Mouse (Mus musculus): ENCODE measurements around the gene Akr1b8.
A peak's percentile ranks its signal among the peaks of the same experiment; 100 is the strongest.
"Not testable (repeated sequence)": the region's sequence is repeated elsewhere in the genome, so short reads cannot be mapped to it uniquely, and the experiment has no call there.

Gene Akr1b8

DNA sequence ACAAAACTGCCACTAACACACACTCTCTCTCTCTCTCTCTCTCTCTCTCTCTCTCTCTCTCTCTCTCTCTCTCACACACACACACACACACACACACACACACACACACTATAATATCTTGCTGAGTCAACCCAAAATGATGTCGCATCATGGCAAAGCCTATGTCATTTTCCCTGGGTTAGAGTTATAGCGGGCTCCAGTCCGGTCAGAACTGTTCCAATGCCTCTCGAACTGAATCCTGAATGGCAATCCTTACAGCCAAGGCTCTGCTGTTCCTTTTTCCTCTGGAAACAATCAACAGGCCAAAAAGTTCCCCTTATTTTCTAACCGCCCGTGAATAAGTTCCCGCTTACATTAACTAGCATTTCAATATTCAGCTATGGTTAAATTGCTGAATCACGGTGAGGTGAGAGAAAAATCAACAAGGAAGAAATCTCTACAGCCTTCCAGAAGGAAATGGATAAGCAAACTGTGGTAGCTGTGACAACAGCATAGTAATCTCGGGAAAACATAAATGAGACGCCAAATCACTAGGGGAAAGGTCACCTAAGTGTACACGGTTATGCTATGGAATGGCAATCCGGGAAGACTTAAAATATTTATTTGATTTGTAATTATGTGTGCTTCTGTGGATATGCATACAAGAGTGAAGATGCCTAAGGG, 3.8 kb upstream of the Akr1b8 start:
- DNase-seq, result no peak

DNA sequence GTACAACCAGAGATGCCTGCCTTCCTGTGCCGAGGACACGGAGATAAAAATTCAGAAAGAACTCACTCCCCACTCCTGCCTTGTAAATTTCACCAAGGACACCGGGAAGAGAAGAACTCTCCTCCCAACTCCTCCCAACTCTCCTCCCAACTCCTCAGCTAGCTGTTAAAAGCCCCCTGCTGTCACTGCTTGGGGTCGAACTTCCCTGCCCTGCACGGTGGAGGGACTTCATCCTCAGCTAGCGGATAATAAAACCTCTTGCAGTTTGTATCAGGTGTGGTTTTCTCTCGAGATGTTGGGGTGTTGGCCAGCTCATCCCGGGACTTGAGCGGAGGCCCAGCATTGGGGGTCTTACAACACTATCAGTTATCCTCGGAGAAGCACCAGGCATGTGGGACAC, 2.4 kb upstream of the Akr1b8 start:
- DNase-seq, result not testable (repeated sequence)

GRCm38 (mm10) chr6:34352401-34352800, 1.5 kb upstream of the Akr1b8 start:
- no peak for DNase-seq

DNA sequence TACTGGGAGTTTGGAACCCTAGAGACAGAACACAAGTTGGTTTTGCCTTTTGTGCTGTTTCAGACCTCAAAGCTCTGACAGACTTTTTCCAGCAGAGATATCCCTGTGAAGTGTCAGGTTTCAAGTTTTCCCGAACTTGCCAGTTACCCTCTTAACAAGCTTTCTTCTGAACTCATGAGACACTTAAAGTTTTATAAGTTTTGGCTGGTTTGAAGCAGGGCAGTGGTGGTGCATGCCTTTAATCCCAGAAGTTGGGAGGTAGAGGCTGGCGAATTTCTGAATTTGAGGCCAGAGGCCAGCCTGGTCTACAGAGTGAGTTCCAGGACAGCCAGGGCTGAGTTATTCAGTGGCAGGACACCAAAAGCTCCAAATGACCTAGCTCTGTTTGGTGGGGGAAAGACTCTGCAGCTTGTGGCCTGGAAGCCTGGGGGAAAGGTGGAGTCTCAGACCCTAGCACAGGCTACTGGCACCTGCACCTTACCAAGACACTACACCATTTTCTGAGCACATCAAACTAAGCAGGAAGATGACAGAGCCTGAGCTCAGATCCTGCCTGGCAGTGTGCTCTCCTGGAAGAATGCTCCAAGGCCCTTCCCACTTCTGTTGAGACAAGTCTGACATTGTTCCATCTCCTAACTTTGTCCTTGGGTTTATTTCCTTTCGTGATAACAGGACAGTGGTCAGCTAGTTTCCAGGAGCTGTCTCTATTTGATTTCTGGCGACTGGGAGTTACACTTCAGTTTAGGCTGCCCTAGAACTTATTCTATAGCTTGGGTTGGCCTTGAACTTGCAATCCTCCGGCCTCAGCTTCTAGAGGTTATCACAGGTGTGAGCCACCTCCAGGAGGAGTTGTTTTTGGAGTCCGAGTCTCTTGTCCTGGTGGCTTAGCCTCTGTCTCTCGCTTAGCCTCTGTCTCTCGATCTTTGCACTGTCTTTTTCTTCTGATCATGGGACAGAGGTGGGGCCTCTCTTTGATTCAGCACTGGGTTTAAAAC, 732 bp downstream of the Akr1b8 start:
- DNase-seq, result no peak

GRCm38 (mm10) chr6:34355349-34355747, 1.4 kb downstream of the Akr1b8 start:
- DNase-seq, result no peak

GRCm38 (mm10) chr6:34355841-34356240, 1.9 kb downstream of the Akr1b8 start:
- DNase-seq, result no peak

- no peak for DNase-seq
Observed at GRCm38 (mm10) chr6:34364217-34365136, 10.6 kb downstream of the Akr1b8 start.

DNA sequence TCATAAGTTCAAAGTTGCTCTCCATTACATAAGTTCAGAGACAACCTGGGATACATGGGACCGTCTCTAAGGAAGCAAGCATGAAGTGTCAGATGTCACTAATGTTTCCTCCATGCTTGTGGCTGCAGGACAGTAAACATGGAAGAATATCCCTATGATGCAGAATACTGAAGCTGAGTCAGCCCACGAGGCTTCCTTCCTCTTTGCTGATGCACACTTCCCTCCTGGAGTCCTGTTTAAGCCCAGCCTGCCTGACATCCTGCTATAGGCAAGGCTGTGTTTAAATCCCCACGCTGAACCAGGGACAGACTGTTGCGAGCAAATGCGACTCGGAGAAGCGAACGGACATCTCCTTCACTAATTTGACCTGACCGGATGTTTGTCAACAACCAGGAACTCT, 14.1 kb downstream of the Akr1b8 start:
- no peak for DNase-seq

DNA sequence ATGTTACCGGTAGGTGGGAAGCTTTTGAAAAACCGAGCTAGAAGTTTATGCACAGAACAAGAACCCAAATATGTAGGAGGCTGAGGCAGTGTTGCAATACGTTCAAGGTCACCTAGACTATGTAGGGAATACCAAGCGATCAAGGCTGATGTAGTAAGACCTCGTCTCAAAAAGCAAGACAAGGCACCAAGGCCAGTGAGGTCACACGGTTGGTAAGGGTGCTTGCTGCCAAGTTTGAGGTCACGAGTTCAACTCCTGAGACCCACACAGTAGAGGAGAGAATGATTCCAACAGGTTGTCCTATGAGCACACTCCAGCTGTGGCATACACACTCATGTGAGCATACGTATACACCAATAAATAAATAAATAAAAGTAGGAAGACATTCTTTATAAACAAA, 16.2 kb downstream of the Akr1b8 start:
- no peak for DNase-seq

DNA sequence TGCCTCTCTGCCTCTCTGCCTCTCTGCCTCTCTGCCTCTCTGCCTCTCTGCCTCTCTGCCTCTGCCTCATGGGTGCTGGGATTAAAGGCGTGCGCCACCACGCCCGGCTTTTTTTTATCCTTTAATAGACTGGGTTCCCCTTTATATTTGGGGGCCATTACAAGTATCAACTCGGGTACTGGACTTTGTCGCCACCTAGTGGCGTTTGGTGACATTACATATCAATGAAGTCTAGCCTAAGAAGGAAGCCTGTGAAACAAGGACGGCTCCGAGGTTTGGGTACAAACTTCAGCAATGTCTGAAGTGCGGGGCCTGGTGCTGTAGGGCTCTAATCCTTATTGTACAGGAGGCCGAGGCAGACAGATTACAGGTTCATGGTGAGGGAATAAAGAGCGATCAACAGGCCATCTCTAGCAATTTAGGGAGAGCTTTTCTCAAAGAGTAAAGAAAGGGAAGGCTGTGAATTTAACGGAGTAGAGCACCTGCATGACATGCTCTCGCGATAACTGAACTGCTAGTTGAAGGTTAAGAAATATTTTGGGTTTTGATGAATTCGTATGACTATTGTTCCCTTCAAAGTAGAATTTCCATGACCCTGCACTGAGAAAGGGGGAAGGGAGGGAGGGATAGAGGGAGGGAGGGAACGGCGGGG, 17.9 kb downstream of the Akr1b8 start:
- peak; percentile 81 for DNase-seq

DNA sequence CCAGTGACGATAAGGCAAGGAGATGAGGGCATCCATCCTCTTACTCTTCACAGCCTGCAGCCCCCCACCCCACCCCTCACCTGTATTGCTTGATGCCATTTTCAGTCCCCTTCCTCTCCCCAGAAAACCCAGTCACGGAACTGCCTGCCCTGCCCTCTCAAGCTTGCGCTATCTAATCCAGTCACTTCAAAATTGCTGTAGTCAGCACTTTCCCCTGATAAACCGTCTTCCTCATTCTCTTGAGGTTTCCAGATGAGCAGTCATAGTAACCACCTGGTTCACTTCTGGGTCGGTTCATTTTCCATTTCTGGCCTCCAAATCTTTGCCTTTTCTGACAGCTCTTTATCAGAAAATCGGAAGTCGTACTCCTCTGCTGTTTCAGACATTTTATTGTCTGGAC, 19.9 kb downstream of the Akr1b8 start:
- DNase-seq, result no peak

DNA sequence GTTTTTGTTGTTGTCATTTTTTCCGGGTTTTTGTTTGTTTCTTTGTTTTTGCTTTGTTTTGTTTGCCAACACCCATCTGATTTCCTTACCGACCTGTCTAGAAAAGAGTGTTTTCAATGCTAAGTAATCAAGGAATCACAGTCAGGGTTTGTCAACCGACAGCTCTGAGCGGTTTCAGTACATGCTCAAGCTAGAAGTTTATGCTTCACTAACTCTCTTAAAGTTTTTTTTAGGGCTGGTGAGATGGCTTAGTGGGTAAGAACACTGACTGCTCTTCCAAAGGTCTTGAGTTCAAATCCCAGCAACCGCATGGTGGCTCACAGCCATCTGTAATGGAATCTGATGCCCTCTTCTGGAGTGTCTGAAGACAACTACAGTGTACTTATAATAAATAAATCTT, 22.0 kb downstream of the Akr1b8 start:
- DNase-seq, result not testable (repeated sequence)

- DNase-seq, result no peak
Observed at GRCm38 (mm10) chr6:34383401-34383800, 29.5 kb downstream of the Akr1b8 start.

DNA sequence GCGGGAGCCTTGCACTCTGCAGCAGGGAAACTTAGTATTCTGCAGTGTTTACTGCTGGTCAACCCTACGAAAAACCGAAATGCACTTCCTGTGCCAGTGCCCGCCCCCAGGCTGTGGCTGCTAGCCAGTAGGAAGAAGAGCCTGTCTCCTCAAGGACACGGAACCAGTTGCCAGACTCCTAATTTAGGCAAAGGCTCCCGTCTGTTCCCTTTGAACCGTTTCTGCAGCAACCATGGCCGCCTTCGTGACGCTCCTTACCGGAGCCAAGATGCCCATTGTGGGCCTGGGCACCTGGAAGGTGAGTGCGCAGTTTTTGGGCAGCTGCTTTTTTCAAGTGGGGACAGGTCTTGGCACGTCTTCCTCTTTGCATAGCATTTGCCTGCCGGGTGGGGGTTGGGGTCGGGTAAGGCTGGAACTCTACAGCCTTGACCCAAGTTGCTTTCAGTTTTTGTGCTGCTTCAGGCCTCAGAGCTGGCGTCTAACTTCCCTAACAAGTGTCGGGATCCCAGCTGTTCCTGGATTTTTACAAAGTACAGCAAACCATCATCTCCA, 30.3 kb downstream of the Akr1b8 start, which contains the start of gene Akr1b10:
Gene Akr1b10, plus strand, starts transcription at position 109 of the 552 bp plus-strand sequence.
- DNase-seq, result peak; percentile 88

- DNase-seq, result peak; percentile 67
Observed at GRCm38 (mm10) chr6:34384701-34385370, 30.9 kb downstream of the Akr1b8 start.

- no peak for DNase-seq
Observed at GRCm38 (mm10) chr6:34388420-34389156, 34.7 kb downstream of the Akr1b8 start.

- DNase-seq, result no peak
Observed at GRCm38 (mm10) chr6:34395897-34396296, 42.0 kb downstream of the Akr1b8 start.

GRCm38 (mm10) chr6:34398431-34398830, 44.5 kb downstream of the Akr1b8 start:
- no peak for DNase-seq

DNA sequence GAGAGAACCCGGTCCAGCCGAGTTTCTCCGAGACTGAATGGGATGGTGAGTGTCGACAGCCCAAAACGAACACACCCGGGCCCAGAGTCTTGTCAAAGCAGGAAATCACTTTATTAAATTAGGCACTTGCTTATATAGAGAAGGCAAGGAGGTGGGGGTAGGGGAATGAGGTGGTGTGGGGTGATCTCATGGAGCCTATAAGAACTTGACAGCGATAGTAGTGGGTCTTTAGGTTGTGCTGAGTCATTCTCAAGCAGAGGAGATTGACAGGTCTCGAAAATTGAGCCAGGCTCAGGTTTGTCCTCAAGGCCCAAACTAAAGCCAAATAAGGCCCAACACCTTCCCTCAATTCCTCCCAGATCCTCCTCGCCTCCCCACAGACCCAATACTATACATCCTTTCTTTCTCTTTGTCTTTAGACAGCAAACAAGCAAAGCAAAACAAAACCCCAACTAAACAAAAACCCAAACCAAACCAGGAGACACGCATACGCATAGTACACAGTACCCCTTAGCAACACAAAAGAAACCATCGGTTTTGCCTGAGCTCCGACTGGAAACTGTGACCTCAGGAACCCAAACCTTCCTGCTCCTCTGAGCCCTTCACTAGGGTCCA, 45.8 kb downstream of the Akr1b8 start:
- DNase-seq, result no peak

GRCm38 (mm10) chr6:34400696-34401095, 46.8 kb downstream of the Akr1b8 start:
- peak; percentile 3 for DNase-seq

Data from kidney, adult 18-20 months (tissue).